Mouse (Mus musculus): ENCODE measurements at regions not wholly inside any gene's neighbourhood (a gene's known extent, or its start where the extent isn't known, plus 50 kb on each side); places are given as distances from the start of the nearest gene placed in this dataset.

DNA sequence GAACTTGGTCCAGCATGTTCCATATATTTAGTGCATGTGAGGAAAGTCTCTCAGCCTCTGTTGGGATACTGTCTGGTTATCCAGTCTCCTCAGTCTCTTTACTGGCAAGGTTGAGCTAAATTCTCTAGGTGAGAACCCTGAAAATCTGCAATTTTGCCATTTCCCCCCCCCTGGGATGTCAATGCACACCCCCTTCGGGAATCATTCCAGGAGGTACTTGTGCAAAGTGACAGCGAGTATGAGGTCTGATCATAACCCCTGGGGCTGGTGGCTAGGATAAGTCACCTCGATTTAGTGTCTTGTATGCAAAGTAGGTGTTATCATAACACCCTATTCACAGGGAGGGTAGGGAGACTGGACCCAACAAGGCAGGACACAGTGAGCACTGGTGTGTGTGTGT lies 148.3 kb upstream of the Irf2bp2 start:
- DNase-seq (ENCODE audit: low spot score), result no peak

DNA sequence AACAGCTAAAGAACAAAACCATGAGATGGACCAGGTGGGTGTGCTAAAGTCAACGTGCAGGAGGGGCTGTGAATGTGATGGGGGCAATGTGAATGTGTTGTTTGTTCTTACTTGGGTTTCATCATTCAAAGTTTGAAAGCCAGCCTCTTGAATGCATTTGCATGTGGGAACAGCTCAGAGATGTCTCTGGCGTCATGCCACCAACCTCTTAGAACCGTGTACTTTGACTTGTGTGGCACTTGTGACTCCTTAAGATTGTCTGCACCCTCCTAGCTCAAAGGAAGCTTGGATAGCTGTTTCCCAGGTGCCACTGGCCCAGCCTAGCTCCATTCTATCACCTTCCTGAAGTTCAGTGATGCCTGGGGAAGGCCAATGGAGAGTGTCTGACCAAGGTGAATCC lies 147.2 kb upstream of the Irf2bp2 start:
- no peak for DNase-seq (ENCODE audit: low spot score)

DNA sequence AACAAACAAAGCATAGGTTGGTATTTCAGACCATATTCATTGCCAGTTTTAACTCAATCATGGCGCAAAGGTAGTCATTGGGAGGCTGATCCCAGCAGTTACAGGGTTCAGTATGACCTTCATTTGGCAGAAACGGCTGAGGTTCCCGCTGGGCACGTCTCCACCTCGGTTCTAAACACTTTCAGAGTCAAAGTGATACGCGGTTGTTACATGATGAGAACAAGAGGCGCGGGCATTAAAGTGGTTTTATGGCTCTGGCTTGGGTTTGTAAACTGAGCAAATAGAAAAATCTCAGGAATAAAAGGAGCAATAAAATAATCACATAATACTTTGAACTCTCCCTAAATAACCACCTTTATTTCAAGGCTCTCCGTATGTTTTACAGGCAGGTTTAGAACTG lies 146.0 kb upstream of the Irf2bp2 start:
- no peak for DNase-seq (ENCODE audit: low spot score)

DNA sequence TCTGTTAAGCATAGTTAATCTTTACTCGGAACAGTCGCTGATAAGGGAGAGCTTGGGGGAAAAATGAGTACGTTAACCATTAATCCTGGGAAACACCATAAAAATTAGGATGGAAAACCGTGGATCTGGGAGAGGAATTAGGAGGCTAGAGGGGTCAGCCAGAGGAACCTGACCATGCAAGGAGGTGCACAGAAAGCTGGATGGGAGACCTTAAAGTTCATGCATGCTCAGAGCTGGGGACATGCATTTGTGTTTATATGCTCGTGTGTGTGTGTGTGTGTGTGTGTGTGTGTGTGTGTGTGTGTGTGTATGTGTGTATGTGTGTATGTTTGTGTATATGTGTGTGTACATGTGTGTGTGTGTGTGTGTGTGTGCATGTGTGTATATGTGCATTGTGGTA lies 143.2 kb upstream of the Irf2bp2 start:
- no peak for DNase-seq (ENCODE audit: low spot score)

- no peak for DNase-seq (ENCODE audit: low spot score)
Measured at GRCm38 (mm10) chr8:126736441-126736962, 142.7 kb upstream of the Irf2bp2 start.

GRCm38 (mm10) chr8:126735488-126736440 lies 142.0 kb upstream of the Irf2bp2 start:
- peak; percentile 79 for DNase-seq (ENCODE audit: low spot score)

GRCm38 (mm10) chr8:126734743-126735487 lies 141.1 kb upstream of the Irf2bp2 start:
- no peak for DNase-seq (ENCODE audit: low spot score)

- DNase-seq (ENCODE audit: low spot score), result no peak
Measured at GRCm38 (mm10) chr8:126733779-126734178, 140.0 kb upstream of the Irf2bp2 start.

- no peak for DNase-seq (ENCODE audit: low spot score)
Measured at GRCm38 (mm10) chr8:126733307-126733706, 139.5 kb upstream of the Irf2bp2 start.

DNA sequence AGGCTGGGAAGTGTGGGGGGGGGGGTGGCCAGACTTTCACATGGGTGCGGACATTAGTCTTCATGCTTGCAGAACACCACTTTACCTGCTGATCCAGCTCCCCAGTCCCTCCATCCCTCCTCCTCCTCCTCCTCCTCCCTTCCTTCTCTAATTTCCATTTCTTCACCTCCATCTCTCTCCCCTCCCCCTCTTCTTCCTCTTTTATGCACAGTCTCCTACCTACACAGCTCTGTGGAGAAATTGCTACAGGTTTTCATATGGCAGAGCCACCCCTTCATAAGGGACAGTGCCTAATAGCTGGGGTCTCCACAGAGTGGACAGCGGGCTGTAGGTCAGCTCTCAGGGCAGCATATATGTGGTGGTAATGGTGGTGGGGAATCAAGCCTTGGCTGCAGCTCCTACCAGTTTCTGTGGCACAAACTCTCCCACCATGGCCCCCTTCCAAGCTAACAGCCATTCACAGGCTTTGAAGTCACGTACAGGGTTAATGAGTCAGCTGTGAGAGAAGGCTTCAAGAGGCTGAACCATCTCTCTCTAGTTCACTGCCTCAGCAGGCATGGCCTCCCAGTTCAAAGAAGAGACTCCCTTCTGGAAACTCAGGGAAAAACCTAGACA lies 136.3 kb upstream of the Irf2bp2 start:
- no peak for DNase-seq (ENCODE audit: low spot score)

DNA sequence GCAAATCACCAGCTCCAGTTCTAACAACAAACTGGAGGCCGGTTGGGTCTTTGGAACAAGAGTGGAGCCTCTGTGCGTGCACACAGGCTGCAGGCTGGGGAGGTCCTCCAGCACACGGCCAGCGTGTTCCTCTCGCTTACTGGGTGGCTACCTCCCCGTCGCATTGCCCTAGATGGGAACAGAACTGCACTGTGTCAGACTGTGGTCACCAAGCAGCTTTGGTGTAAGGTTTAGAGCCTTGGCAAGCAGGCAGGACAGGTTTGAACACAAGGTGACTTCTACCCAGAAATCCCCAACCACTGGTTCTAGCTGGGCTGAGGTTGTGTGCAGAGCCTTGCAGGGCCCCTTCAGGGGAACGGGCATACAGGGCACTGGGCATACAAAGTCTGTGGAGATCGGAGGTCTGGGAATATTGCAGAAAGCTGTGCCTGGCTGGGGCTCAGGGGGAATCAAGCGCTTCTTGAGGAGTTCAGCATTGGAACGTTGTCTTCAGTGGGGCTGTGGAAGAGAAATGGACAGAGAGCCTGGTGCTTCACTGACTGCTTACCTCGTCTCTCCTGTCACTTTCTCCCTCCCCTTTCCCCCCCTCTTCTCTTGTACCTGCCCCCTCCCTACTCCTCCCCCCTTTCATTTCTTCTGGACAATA lies 135.3 kb upstream of the Irf2bp2 start:
- no peak for DNase-seq (ENCODE audit: low spot score)

DNA sequence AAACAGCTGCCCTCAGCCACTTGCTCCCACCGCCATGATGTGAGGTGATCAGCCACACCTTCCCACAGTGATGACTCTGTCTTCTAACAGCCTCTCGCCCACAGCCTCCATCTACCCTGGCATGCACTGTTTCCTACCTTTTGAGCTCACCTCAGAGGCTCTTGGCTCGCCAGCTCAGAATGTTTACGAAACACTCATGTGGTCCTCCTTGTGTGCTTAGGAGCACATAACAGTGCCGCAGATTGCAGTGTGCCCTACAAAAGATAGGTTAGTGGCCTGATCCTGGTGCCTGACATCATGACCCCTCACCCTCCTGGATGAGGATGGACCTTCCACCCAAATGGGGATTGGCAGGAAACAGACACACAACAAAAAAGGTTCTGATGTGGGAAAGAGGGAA lies 134.3 kb upstream of the Irf2bp2 start:
- no peak for DNase-seq (ENCODE audit: low spot score)

- no peak for DNase-seq (ENCODE audit: low spot score)
Measured at GRCm38 (mm10) chr8:126727068-126727467, 133.3 kb upstream of the Irf2bp2 start.

- no peak for DNase-seq (ENCODE audit: low spot score)
Measured at GRCm38 (mm10) chr8:126723259-126724122, 129.7 kb upstream of the Irf2bp2 start.

- DNase-seq (ENCODE audit: low spot score), result no peak
Measured at GRCm38 (mm10) chr8:126721621-126722020, 127.8 kb upstream of the Irf2bp2 start.

DNA sequence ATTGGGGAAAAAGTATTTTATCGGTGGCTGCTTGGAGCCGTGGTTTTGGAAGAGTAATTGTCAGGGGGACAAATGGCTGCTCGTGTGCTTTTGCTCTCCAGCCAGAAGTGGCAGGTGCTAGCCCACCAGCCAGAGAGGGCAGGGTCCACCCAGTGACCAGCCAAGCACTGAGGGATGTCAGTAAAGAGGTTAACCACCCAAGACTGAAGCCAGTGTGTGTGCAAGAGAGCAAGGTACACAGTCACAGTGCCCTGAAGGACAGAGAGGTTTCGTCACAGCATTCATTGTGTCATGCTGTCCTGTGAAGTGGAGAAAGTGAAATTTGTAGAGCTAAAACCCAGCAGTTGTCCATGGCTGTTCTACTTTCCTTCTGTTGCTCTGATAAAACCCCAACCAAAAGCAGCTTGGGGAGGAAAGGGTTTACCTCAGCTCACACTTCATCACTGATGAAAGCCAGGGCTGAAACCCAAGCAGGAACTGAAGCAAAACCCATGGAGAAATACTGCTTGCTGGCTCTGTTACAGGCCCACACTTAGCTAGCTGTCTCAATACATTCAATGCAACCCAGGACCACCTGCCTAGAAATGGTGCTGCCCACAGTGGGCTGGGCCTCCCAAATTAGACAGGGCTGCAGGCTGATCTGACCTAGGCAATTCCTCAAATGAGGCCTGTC lies 126.8 kb upstream of the Irf2bp2 start:
- no peak for DNase-seq (ENCODE audit: low spot score)

GRCm38 (mm10) chr8:126719748-126720147 lies 126.0 kb upstream of the Irf2bp2 start:
- no peak for DNase-seq (ENCODE audit: low spot score)

DNA sequence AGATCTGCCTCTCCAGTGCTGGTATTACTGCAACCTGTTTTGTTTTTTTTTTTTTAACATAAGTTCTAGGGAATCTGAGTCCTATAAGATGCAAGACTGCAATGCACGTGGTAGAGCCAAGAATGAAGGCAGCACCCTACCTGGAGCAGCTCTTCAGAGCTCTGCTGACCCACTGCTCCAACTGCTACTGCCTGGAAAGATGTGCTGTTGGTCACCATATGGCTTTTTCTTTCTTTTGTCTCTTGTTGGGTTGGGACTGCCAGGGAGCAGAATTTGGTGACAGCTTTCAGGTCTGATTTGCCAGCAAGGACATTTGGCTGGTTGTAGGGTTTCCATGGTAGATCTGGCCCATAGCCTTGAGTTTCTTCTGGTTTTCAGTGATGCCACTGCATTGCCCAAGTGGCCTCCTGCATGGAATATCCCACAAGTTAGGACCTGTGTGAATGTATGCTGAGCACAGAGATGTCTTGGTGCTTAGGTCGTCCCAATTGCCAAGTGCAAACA lies 123.9 kb upstream of the Irf2bp2 start:
- DNase-seq (ENCODE audit: low spot score), result no peak

DNA sequence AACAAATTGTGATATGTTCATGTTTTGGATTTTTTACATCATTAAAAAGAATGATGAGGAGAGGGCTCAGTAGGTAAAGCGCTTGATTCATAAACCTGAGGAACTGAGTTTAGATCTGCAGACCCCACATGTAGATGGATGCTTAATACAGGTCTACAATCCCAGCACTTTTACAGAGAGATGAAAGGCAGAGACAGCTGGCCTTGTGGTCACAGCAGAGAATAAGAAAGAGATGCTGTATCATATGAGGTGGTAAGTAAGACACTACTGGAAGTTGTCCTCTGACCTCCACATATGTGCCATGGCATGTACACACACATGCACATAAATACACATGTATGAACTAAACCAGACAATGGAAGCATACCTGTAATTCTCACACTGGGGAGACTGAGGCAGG lies 121.9 kb upstream of the Irf2bp2 start:
- no peak for DNase-seq (ENCODE audit: low spot score)

GRCm38 (mm10) chr8:126713602-126714145 lies 119.9 kb upstream of the Irf2bp2 start:
- DNase-seq (ENCODE audit: low spot score), result no peak

Data from ovary, postnatal 10 days (tissue).